Mouse (Mus musculus) intestine, postnatal 0 days (tissue): ENCODE results near the gene Ppp1r35. TPM values are rescaled to one million over a fixed set of nuclear protein-coding genes. Genes with fewer than 3 reads are reported as not detected.

Experiments
- ATAC-seq: fragments of 200-750 bp; cut with Nextera tagmentation; 2 replicates; pipeline ENCODE4 v1.8.0; 2017; ENCODE audit warnings: mild to moderate bottlenecking, moderate TSS enrichment, moderate library complexity
- H3K27ac ChIP-seq: fragments of 300-500 bp; sonication (generic); 2 replicates; pipeline ENCODE4 v1.5.1; 2014; ENCODE audit warnings: mild to moderate bottlenecking, low read depth, low read length, moderate library complexity
- H3K27me3 ChIP-seq: fragments of 300-500 bp; sonication (generic); replicated peaks from 2 replicates; pipeline ENCODE4 v1.6.1; 2014; ENCODE audit warnings: low read length, mixed read lengths; ENCODE audit not compliant: control insufficient read depth, insufficient read depth
- H3K36me3 ChIP-seq: fragments of 300-500 bp; sonication (generic); 2 replicates; pipeline ENCODE4 v1.6.1; 2014; ENCODE audit warnings: mild to moderate bottlenecking, moderate library complexity; ENCODE audit not compliant: control insufficient read depth, insufficient read depth
- H3K4me1 ChIP-seq: fragments of 300-500 bp; sonication (generic); replicated peaks from 2 replicates; pipeline ENCODE4 v1.6.1; 2014; ENCODE audit warnings: antibody characterized with exemption, low read length, mixed read lengths; ENCODE audit not compliant: control insufficient read depth, insufficient read depth
- H3K4me2 ChIP-seq: fragments of 300-500 bp; sonication (generic); replicated peaks from 2 replicates; pipeline ENCODE4 v1.6.1; 2014; ENCODE audit warnings: low read depth, mild to moderate bottlenecking, moderate library complexity
- H3K4me3 ChIP-seq: fragments of 300-500 bp; sonication (generic); 2 replicates; pipeline ENCODE4 v1.5.1; 2014; ENCODE audit warnings: low read depth, low read length
- H3K9ac ChIP-seq: fragments of 300-500 bp; sonication (generic); 2 replicates; pipeline ENCODE4 v1.6.1; 2014; ENCODE audit warnings: mild to moderate bottlenecking, low read depth, low read length
- H3K9me3 ChIP-seq: fragments of 300-500 bp; sonication (generic); 2 replicates; pipeline ENCODE4 v1.6.1; 2016; ENCODE audit warnings: mixed run types; ENCODE audit not compliant: control insufficient read depth
- CTCF ChIP-seq: sonication (generic); IDR thresholded peaks from 2 replicates; pipeline ENCODE4 v1.5.1; 2016; ENCODE audit warnings: low read depth, mild to moderate bottlenecking, control low read depth, antibody characterized with exemption, moderate library complexity
- WGBS: fragments of 180-500 bp; shearing (Covaris S2); extraction: QIAGEN DNeasy Blood & Tissue Kit; methylation state at CpG from one replicate; pipeline ENCODE4 v1.1.7; 2014; 5-methylcytosine and 5-hydroxymethylcytosine counted together
- polyA plus RNA-seq: library from polyadenylated mRNA; unstranded; fragments of >200 nt; fragmentation: Nextera tagmentation; extraction: Ambion mirVana; gene quantifications from 2 replicates; pipeline ENCODE4 v1.2.1, GENCODE M21; 2015

The Ppp1r35 gene
- polyA plus RNA-seq, 1 experiment from 2014 or later = 30.8 TPM

- Histone ChIP-seq H3K4me2 (peak overlapping the region; percentile 92), H3K27me3 (no peaks in the 10 kb centered on the region), H3K36me3 (peaks cover 2% of the 10 kb centered on the region; the same call in 1 of the 2 replicates), H3K27ac (peak overlapping the region; percentile 83; the same call in 1 of the 2 replicates), H3K4me3 (peak overlapping the region; percentile 65), H3K9ac (peak overlapping the region; percentile 62), H3K4me1 (no peaks in the 10 kb centered on the region), H3K9me3 (no peaks in the 10 kb centered on the region)
- no peak for TF ChIP-seq CTCF
- no peak for ATAC-seq
- WGBS = 26% methylated on average over 11 of the region's 11 CpGs
Observed at GRCm38 (mm10) chr5:137740506-137740905, 38.1 kb upstream of the Ppp1r35 start.

GRCm38 (mm10) chr5:137741023-137741931, 37.4 kb upstream of the Ppp1r35 start, which contains the start of gene Nyap1:
Nyap1 (minus strand) TSS chr5:137741607.
- Histone ChIP-seq H3K9me3 (no peaks in the 10 kb centered on the region), H3K4me3 (peak within 1 kb of the TSS; percentile 65), H3K4me1 (no peaks in the 10 kb centered on the region), H3K4me2 (peak within 1 kb of the TSS; percentile 92), H3K36me3 (no peaks in the 10 kb centered on the region; the same call in 1 of the 2 replicates), H3K27me3 (no peaks in the 10 kb centered on the region), H3K9ac (peak within 1 kb of the TSS; percentile 62), H3K27ac (peak within 1 kb of the TSS; percentile 83)
- TF ChIP-seq CTCF = peak; percentile 87
- peak; percentile 88 for ATAC-seq
- under 1% methylated on average over 69 of the region's 71 CpGs for WGBS

- no peak for TF ChIP-seq CTCF
- Histone ChIP-seq H3K36me3 (no peaks in the 10 kb centered on the region; the same call in 1 of the 2 replicates), H3K9me3 (no peaks in the 10 kb centered on the region), H3K27ac (peak overlapping the region; percentile 83), H3K4me3 (peak overlapping the region; percentile 65; the same call in 1 of the 2 replicates), H3K4me1 (no peaks in the 10 kb centered on the region), H3K9ac (peak overlapping the region; percentile 62; the same call in 1 of the 2 replicates), H3K27me3 (no peaks in the 10 kb centered on the region), H3K4me2 (peak overlapping the region; percentile 92)
- WGBS = 43% methylated on average over 10 of the region's 10 CpGs
- no peak for ATAC-seq
Observed at GRCm38 (mm10) chr5:137742048-137742447, 36.6 kb upstream of the Ppp1r35 start.

- Histone ChIP-seq H3K9me3 (no peaks in the 10 kb centered on the region), H3K27ac (no peak overlapping the region), H3K9ac (no peak overlapping the region), H3K4me2 (no peak overlapping the region), H3K4me3 (no peak overlapping the region), H3K4me1 (no peaks in the 10 kb centered on the region), H3K27me3 (no peaks in the 10 kb centered on the region), H3K36me3 (no peaks in the 10 kb centered on the region; the same call in 1 of the 2 replicates)
- 90% methylated on average over 6 of the region's 6 CpGs for WGBS
- no peak for ATAC-seq
- TF ChIP-seq CTCF = no peak
Observed at GRCm38 (mm10) chr5:137742836-137743235, 35.8 kb upstream of the Ppp1r35 start.

- no peaks in the 10 kb centered on the region for H3K27me3 ChIP-seq
- H3K36me3 ChIP-seq = peaks cover 2% of the 10 kb centered on the region; the same call in 1 of the 2 replicates
- H3K4me1 ChIP-seq = peaks cover 4% of the 10 kb centered on the region; the same call in 1 of the 2 replicates
- no peak overlapping the region for H3K4me3 ChIP-seq
- H3K9me3 ChIP-seq = no peaks in the 10 kb centered on the region
- no peak for ATAC-seq
- H3K4me2 ChIP-seq = no peak overlapping the region
- no peak for TF ChIP-seq CTCF
- H3K27ac ChIP-seq = no peak overlapping the region
- 86% methylated on average over 7 of the region's 7 CpGs for WGBS
- H3K9ac ChIP-seq = no peak overlapping the region
Observed at GRCm38 (mm10) chr5:137744197-137744596, 34.5 kb upstream of the Ppp1r35 start.
